Mouse (Mus musculus) CH12.LX (cell line): Measurements from ENCODE around the gene Dusp27. TPM values are rescaled to one million over a fixed set of nuclear protein-coding genes. Genes with fewer than 3 reads are reported as not detected.

Experiments
- DNase-seq: peaks from one replicate; pipeline ENCODE4 v3.0.0-alpha.2; 2013; ENCODE audit errors: extremely low read depth
- H3K27ac ChIP-seq: 2 replicates; pipeline ENCODE4 v1.5.1; 2012; ENCODE audit warnings: low read depth, mild to moderate bottlenecking, control low read depth, moderate library complexity; ENCODE audit not compliant: insufficient read depth
- H3K27me3 ChIP-seq: replicated peaks from 2 replicates; pipeline ENCODE3; 2012; ENCODE audit warnings: inconsistent platforms
- H3K36me3 ChIP-seq, 2 experiments: replicated peaks in 1 of 2; 2 replicates each; pipeline versions ENCODE3 to v1.6.1; 2012; ENCODE audit warnings: inconsistent platforms in 1 of 2, low read length in 1 of 2, mild to moderate bottlenecking in 1 of 2, mixed read lengths in 1 of 2, moderate library complexity in 1 of 2; ENCODE audit not compliant: control insufficient read depth in 1 of 2, insufficient read depth in 1 of 2
- H3K4me1 ChIP-seq, 2 experiments: 2 replicates each; pipeline ENCODE4 v1.6.1; 2012; ENCODE audit warnings: inconsistent platforms in 1 of 2, moderate library complexity in 1 of 2; ENCODE audit not compliant: insufficient read depth in 2 of 2, control insufficient read depth in 1 of 2
- H3K4me2 ChIP-seq: 2 replicates; pipeline ENCODE4 v1.6.1; 2012; ENCODE audit warnings: low read depth, mild to moderate bottlenecking, control low read depth; ENCODE audit not compliant: poor library complexity, insufficient read depth, severe bottlenecking
- H3K4me3 ChIP-seq, 3 experiments: fragments of 150-350 bp in 1 of 3; sonication (generic) in 1 of 3; replicated peaks in 1 of 3; 2 replicates each; pipeline versions ENCODE3 to v1.5.1; 2011 to 2012; ENCODE audit warnings: low read depth in 2 of 3, low read length in 2 of 3, mild to moderate bottlenecking in 2 of 3, moderate library complexity in 2 of 3, control low read depth in 1 of 3, improper control_type of control experiment in 1 of 3, inconsistent platforms in 1 of 3, mixed read lengths in 1 of 3; ENCODE audit not compliant: poor library complexity in 1 of 3
- H3K79me2 ChIP-seq: replicated peaks from 2 replicates; pipeline ENCODE4 v1.6.1; 2012; ENCODE audit warnings: mild to moderate bottlenecking, moderate library complexity; ENCODE audit not compliant: control insufficient read depth, poor library complexity, insufficient read depth, severe bottlenecking; ENCODE audit errors: extremely low read depth
- H3K9ac ChIP-seq: 2 replicates; pipeline ENCODE4 v1.6.1; 2012; ENCODE audit warnings: low read depth, mild to moderate bottlenecking, control low read depth, moderate library complexity; ENCODE audit not compliant: insufficient read depth
- H3K9me3 ChIP-seq: replicated peaks from 2 replicates; pipeline ENCODE3; 2012; ENCODE audit warnings: low read length, inconsistent platforms, mixed read lengths
- GABPA ChIP-seq: IDR thresholded peaks from 2 replicates; pipeline ENCODE4 v1.6.1; 2012; ENCODE audit warnings: low read depth, low read length, improper control_type of control experiment, inconsistent platforms; ENCODE audit not compliant: insufficient replicate concordance
- HCFC1 ChIP-seq: IDR thresholded peaks from 2 replicates; pipeline ENCODE4 v1.6.1; 2012; ENCODE audit warnings: low read depth, mild to moderate bottlenecking, inconsistent platforms, low read length, improper control_type of control experiment
- IRF4 ChIP-seq: IDR thresholded peaks from 2 replicates; pipeline ENCODE4 v1.6.1; 2014; ENCODE audit warnings: low read depth, mild to moderate bottlenecking, inconsistent platforms, low read length, improper control_type of control experiment
- KAT2A ChIP-seq: IDR thresholded peaks from 2 replicates; pipeline ENCODE4 v1.6.1; 2012; ENCODE audit warnings: low read length, improper control_type of control experiment, inconsistent platforms; ENCODE audit not compliant: insufficient replicate concordance
- MEF2A ChIP-seq: IDR thresholded peaks from 2 replicates; pipeline ENCODE4 v1.6.1; 2014; ENCODE audit warnings: low read depth, mild to moderate bottlenecking, inconsistent platforms, low read length, improper control_type of control experiment, borderline replicate concordance
- MYC ChIP-seq: IDR thresholded peaks from 2 replicates; pipeline ENCODE4 v1.6.1; 2011; ENCODE audit warnings: low read depth, mild to moderate bottlenecking, improper control_type of control experiment, low read length
- NELFE ChIP-seq: IDR thresholded peaks from 2 replicates; pipeline ENCODE4 v1.6.1; 2011; ENCODE audit warnings: low read depth, low read length, improper control_type of control experiment
- SIN3A ChIP-seq: IDR thresholded peaks from 2 replicates; pipeline ENCODE4 v1.6.1; 2012; ENCODE audit warnings: low read length, improper control_type of control experiment, inconsistent platforms
- SMC3 ChIP-seq: IDR thresholded peaks from 2 replicates; pipeline ENCODE4 v1.6.1; 2011; ENCODE audit warnings: low read depth, low read length, improper control_type of control experiment
- USF1 ChIP-seq: IDR thresholded peaks from 2 replicates; pipeline ENCODE4 v1.6.1; 2014; ENCODE audit warnings: low read depth, mild to moderate bottlenecking, inconsistent platforms, low read length, improper control_type of control experiment
- ZC3H11A ChIP-seq: IDR thresholded peaks from 2 replicates; pipeline ENCODE4 v1.6.1; 2012; ENCODE audit warnings: low read depth, mild to moderate bottlenecking, inconsistent platforms, low read length, improper control_type of control experiment
- dilution Hi-C: fragments of 300-500 bp; cut with MboI; formaldehyde crosslinking; loops from 2 replicates; pipeline ENCODE4 v1.14.3; 2020; ENCODE audit warnings: low sequenced_read_pairs; ENCODE audit not compliant: extremely low pct_unique_long_range_greater_than_20kb, extremely low pct_ligation_motif_present
- in situ Hi-C: fragments of 300-500 bp; cut with MboI; formaldehyde crosslinking; loops from 3 replicates; pipeline ENCODE4 v1.14.3; 2019; ENCODE audit warnings: low sequenced_read_pairs, low pct_ligation_motif_present, low pct_unique_long_range_greater_than_20kb, mixed read lengths
- polyA plus RNA-seq: library from polyadenylated mRNA; unstranded; fragments of >175 nt; gene quantifications from 2 replicates; pipeline ENCODE4 v1.2.1, GENCODE M21; 2012; ENCODE audit warnings: low read depth; ENCODE audit not compliant: insufficient read length
- total RNA-seq, 2 experiments: library from RNA; depleted of rRNA; stranded (reverse); fragments of 300-350 nt in 1 of 2; fragments of >200 nt in 1 of 2; gene quantifications; 2 replicates each; pipeline ENCODE4 v1.2.3; 2012 to 2014

Gene Dusp27
- total and polyA plus RNA-seq, 3 experiments: 0.06 TPM; not detected in 2

GRCm38 (mm10) chr1:166056098-166056756 lies 71.5 kb downstream of the Dusp27 start:
- DNase-seq: no peak
- no peak for TF ChIP-seq SMC3
- no peak for TF ChIP-seq MYC
- TF ChIP-seq MEF2A: no peak
- no peak for TF ChIP-seq USF1
- TF ChIP-seq IRF4: no peak
- no peak for TF ChIP-seq GABPA
- no peak for TF ChIP-seq ZC3H11A
- TF ChIP-seq NELFE: no peak
- Histone ChIP-seq H3K27me3 (peaks cover 4% of the 10 kb centered on the region), H3K4me1 (no peaks in the 10 kb centered on the region), H3K36me3 (no peaks in the 10 kb centered on the region), H3K27ac (no peak overlapping the region), H3K9me3 (no peaks in the 10 kb centered on the region), H3K9ac (no peak overlapping the region), H3K4me3 (no peak overlapping the region), H3K79me2 (no peaks in the 10 kb centered on the region), H3K4me2 (no peak overlapping the region)
- dilution Hi-C loops (no loop called here), in situ Hi-C loops (no loop called here)

- Histone ChIP-seq H3K9me3 (no peaks in the 10 kb centered on the region), H3K27ac (no peak overlapping the region), H3K9ac (no peak overlapping the region), H3K36me3 (no peaks in the 10 kb centered on the region), H3K79me2 (no peaks in the 10 kb centered on the region), H3K4me1 (no peaks in the 10 kb centered on the region), H3K4me2 (no peak overlapping the region; the same call in none of the 2 replicates), H3K27me3 (peaks cover 9% of the 10 kb centered on the region), H3K4me3 (no peak overlapping the region)
- in situ Hi-C loops (no loop called here), dilution Hi-C loops (no loop called here)
- no peak for DNase-seq
- TF ChIP-seq SMC3 (no peak), KAT2A (no peak), HCFC1 (no peak), SIN3A (no peak), NELFE (no peak)
These were observed 74.3 kb downstream of the Dusp27 start for GRCm38 (mm10) chr1:166053285-166053955.
